Mouse (Mus musculus): ENCODE measurements around the gene 1110057P08Rik.

- TF ChIP-seq CTCF (IDR thresholded peaks at IDR 0.05; ENCODE audit: borderline replicate concordance, extremely low read depth, insufficient read depth, insufficient read length), result no peak
- no peak for TF ChIP-seq POLR2A (IDR thresholded peaks at IDR 0.05; ENCODE audit: borderline replicate concordance, extremely low read depth, insufficient read depth, insufficient read length, poor library complexity, severe bottlenecking)
These were observed 14.1 kb downstream of the 1110057P08Rik start for GRCm38 (mm10) chr16:89188621-89189020.
